Mouse (Mus musculus) c-Kit-positive CD71-negative TER-119-negative erythroid progenitor cells, embryonic 14.5 days (primary cell): ENCODE data around the gene Rsph3b.

Source experiments
- DNase-seq: peaks from one replicate; pipeline ENCODE4 v3.0.0-alpha.2; 2013; ENCODE audit warnings: low read depth

The Rsph3b gene

DNA sequence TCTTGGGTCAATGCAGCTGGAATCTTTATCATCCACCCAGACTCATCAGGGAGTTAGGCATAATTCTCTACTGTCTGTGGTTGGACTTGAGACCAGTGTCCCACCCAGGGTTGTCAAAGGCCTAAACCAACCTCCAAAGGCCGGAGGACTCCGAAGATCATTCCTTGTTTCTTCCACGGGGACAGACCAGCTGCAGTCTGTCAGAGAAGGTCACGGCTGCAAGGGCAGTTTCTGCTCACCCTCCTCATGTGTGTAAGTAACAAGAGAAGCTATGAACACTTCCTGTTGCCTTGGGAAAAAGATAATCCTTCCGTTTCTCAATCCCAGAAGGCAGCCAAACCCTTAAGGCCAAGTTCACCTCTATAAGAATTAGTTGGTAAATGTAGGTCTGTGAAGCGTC is 85.0 kb downstream of the Rsph3b start:
- DNase-seq: no peak

DNA sequence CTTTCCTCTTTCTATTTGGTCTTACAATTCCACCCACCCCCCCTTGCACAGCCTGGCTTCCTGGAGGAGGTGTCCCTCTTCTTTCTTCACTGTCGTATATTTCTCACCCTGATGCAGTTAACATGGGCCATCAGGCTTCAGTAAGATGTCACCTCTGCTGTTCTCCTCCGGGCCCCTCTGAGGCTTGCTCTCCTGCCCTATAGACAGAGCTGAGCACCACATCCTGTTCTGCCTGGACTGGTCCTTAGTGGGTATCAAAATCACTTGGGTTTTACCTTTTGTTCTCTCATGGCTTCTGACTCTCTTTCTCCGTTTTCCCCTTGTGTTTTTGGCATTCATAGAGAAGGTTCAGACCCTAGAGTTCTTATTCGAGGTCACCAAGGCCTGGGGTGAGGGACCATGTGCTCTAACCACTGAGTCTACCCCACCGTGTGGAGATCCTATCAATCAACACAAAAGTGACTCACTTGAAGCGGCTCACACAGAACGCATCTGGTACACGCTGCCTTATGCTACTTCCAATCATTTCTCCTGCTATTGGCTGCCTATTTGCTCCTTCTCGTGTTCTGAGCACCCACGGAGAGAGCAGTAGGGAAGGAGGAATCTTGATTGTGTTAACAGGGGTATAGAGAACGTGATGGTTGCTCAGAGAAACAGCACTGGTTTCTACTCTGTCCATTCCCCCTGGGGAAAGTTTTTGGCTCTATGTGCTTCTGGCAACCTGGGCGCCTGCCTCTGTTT is 86.3 kb downstream of the Rsph3b start:
- DNase-seq: no peak

DNA sequence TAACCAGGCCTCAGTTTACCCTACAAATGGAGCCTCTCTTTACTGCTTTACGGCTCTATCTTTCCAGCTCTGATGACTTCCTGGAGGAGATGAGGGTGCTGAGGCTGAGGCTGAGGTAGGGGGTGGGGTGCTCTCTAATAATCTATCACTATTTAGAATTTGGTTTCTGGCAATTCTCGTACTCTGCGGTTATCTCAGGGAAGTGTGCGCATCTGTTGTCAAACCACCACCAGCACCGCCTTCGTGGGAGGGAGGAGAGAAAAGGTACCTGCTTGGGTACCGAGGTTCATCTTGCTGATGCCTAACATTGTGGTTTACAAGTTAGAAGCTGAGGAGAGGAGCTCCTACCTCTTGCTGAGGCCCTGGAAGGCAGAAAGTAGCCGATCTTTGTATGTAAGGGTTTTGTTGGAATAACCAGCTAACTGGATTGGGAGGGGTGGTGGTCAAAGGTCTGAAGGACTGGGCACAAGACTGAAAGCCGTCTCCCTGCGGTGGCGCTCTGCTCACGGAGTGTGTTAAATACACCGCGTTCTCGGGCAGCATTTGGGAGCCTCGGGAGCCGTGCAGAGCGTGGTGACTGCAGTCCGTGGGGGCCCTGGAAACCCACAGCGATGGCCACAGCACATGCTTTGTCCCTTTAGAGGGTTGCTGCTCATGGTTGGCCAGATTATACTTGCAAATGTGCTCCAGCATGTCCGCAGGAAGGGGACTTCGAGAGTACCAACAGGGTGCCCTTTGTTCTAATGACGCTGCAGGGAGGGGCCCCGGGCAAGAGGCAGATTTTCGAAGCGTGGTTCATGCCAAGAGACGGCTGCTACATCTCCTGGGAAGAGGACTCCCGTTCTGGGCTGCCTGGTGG is 87.1 kb downstream of the Rsph3b start:
- no peak for DNase-seq

DNA sequence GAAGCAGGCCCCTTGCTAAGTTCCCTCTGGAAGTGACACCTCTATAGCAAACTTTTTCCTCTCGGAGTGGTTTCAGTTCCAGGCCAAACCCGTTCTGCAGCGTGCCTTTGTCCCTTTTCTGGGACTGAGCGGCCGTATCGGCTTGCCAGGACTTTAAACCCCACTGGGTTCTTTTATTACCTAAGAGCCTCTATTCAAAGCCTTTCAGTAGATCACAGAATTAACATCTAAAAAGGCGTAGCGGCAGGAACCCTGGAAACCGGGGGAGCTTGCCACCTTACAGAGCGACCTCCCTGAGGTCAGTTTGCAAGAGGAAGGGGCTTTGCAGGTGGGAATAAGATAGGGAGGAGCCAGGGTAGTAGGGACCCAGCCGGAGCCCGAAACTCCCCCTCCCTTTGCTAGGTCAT is 88.0 kb downstream of the Rsph3b start:
- no peak for DNase-seq

DNA sequence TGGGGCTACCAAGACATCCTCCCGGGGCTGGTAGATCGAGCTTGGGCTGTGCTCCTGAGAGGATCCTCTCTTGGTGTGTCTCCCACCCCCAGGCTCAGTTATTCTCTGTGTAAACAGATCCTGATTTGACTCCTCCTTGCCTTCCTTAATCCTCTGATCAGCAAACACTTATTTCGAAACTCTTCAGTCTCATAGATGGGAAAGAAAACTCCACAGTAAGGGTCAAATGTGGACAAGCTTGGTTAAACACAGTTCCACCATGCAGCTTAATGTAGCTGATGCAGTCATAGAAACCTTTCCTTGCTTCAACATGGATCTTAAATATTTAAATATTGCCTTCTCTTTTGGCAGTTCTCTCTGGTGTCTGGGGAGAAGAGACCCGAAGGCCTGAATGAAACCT is 88.4 kb downstream of the Rsph3b start:
- no peak for DNase-seq
